Mouse (Mus musculus) cortical plate, adult 2 months (tissue): Measurements from ENCODE around the gene Marveld1.

Experiments
- CTCF ChIP-seq: fragments of 200-500 bp; IDR thresholded peaks from 2 replicates; pipeline ENCODE4 v1.5.1; 2011; ENCODE audit warnings: mild to moderate bottlenecking, control low read depth, low read length; ENCODE audit not compliant: insufficient read depth; ENCODE audit errors: extremely low read depth
- POLR2A ChIP-seq: fragments of 200-500 bp; IDR thresholded peaks from 2 replicates; pipeline ENCODE4 v1.6.1; 2011; ENCODE audit warnings: mild to moderate bottlenecking, low read length, control low read depth; ENCODE audit not compliant: insufficient read depth; ENCODE audit errors: extremely low read depth

DNA sequence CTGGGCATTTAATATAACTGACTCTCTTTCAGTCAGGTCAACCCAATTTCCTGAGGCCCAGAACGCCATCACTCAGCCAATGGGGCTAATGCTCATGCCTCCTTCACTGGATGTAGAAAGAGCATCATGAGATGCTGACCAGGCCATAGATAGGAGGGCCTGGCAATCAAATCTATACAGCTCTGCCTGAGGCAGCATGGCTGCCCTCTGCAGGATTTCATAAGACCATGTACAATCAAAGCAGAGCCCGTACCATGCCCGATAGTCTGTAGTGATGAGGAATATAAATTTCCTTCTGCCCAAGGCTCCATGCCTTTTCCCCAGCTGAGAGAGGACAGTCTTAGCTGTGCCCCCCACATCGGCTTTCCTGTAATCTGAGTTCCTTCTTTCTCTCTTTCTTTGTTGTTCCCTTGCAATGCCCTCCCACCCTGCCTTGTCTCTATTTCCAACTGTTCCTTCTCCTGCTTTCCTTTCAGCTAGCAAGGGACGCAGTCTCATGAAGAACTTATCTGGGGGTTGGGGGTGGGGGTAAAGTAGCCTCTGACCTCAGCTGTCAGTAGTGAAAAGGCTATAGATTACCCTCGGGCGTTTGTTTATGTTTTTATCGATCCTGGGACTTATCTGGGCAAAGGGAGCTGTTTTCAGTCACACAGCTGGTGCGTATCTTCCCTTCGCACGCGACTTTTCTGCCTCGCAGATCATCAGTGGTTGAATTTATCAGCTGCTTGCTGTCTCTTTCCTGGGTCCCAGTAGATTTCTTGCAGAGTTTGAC, 11.2 kb downstream of the Marveld1 start:
- TF ChIP-seq CTCF: no peak
- TF ChIP-seq POLR2A: no peak
